Mouse (Mus musculus) hindbrain, embryonic 10.5 days (tissue): ENCODE measurements at regions not wholly inside any gene's neighbourhood (a gene's known extent, or its start where the extent isn't known, plus 50 kb on each side); places are given as distances from the start of the nearest gene placed in this dataset.
A peak's percentile ranks its signal among the peaks of the same experiment; 100 is the strongest.

Source experiments
- DNase-seq: peaks from one replicate; pipeline ENCODE4 v3.0.0-alpha.2; 2017; ENCODE audit warnings: low spot score
- H3K27ac ChIP-seq: fragments of 300-500 bp; sonication (generic); 2 replicates; pipeline ENCODE4 v1.5.1; 2016; ENCODE audit warnings: mild to moderate bottlenecking, moderate library complexity
- H3K27me3 ChIP-seq: fragments of 300-500 bp; sonication (generic); 2 replicates; pipeline ENCODE4 v1.6.1; 2016; ENCODE audit warnings: mild to moderate bottlenecking; ENCODE audit not compliant: poor library complexity, insufficient read depth, severe bottlenecking
- H3K36me3 ChIP-seq: fragments of 300-500 bp; sonication (generic); 2 replicates; pipeline ENCODE4 v1.6.1; 2016; ENCODE audit warnings: mild to moderate bottlenecking, moderate library complexity
- H3K4me1 ChIP-seq: fragments of 300-500 bp; sonication (generic); replicated peaks from 2 replicates; pipeline ENCODE4 v1.6.1; 2016; ENCODE audit warnings: mild to moderate bottlenecking
- H3K4me3 ChIP-seq: fragments of 300-500 bp; sonication (generic); 2 replicates; pipeline ENCODE4 v1.5.1; 2016; ENCODE audit warnings: mild to moderate bottlenecking, moderate library complexity
- H3K9me3 ChIP-seq: fragments of 300-500 bp; sonication (generic); 2 replicates; pipeline ENCODE4 v1.6.1; 2016; ENCODE audit warnings: mild to moderate bottlenecking, moderate library complexity
- WGBS: fragments of 180-500 bp; shearing (Covaris S2); methylation state at CpG from one replicate; pipeline ENCODE4 v1.1.7; 2016; 5-methylcytosine and 5-hydroxymethylcytosine counted together

DNA sequence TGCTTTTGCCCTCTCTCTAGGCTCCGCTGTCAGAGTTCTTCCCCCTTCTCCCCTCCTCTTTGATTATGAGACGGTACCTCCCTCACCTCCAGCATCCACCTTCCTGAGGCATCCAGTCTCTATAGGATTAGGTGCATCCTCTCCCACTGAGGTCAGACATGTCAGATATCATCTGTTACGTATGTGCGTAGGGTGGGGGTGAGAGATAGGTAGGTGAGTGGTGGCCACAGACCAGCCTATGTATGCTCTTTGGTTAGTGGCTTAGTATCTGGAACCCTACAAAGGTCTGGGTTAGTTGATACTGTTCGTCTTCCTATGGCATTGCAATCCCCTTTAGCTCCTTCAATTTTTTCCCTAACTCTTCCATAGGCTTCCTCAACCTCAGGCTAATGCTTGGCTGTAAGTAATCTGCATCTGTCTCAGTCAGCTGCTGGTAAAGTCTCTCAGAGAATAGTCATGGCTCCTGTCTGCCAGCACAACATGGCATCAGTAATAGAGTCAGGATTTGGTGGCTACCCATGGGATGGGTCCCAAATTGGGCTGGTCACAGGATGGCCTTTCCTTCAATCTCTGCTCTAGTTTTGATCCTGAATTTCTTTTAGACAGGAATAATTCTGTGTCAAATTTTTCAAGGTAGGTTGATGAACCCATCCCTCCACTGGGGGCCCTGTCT, 138.2 kb upstream of the Zic1 start:
- 69% methylated on average over 5 of the region's 5 CpGs for WGBS
- H3K27me3 ChIP-seq: no peaks in the 10 kb centered on the region
- no peak for DNase-seq
- H3K4me1 ChIP-seq: no peaks in the 10 kb centered on the region
- H3K4me3 ChIP-seq: no peak overlapping the region
- no peak overlapping the region for H3K27ac ChIP-seq
- H3K36me3 ChIP-seq: no peaks in the 10 kb centered on the region
- H3K9me3 ChIP-seq: no peaks in the 10 kb centered on the region; the same call in 1 of the 2 replicates

DNA sequence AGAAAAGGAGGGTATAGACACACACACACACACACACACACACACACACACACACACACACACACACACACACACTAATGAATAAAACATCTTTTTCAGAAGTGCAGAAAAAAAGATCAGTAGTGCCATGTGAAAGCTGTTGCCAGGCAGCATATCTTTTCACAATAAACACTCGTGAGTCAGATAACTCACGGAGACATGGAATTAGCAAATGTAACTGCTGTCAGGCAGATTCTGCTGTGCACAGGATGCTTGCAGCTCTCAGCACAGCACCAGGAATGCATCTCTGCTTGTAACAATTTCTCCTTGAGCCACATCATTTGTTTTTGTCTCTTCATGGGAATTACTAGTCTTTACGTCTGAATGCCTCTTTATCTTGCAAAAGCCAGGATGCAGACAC, 111.0 kb upstream of the Zic1 start:
- H3K9me3 ChIP-seq: no peaks in the 10 kb centered on the region
- 38% methylated on average over 3 of the region's 3 CpGs for WGBS
- DNase-seq: peak; percentile 8
- no peak overlapping the region for H3K4me3 ChIP-seq
- no peaks in the 10 kb centered on the region for H3K36me3 ChIP-seq
- H3K4me1 ChIP-seq: peaks cover 10% of the 10 kb centered on the region
- H3K27me3 ChIP-seq: no peaks in the 10 kb centered on the region
- no peak overlapping the region for H3K27ac ChIP-seq

DNA sequence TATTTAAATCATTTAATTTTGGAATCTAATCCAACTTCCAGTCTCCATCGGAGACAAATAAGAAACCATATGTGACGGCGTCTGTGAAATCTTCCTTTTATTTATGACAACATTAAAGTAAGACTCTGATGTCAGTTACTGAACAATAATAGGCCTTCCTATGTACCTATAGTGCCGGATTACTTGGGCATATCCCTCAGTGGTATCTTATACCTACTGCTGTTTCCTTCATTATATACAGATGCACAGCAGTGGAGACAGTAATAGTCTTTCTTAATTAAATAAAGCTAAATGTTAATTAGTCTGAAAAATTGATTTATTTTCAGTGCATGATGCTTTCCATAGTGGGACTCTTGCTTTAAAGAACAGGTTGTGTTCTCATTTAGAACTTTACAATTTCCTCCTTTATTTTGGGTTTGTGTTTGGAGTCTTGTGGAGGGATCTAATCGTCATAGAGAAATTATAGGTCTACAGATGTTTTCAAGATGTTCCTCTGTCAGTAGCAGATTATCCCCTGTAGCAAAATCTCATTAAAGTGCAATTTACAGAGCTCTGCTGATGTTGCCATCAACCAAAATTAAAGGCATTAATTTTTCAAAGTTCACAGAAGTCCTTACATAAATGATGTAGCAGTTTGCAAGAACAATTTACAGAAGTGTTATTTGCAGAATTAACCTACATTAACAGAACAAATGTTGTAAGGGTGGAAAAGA, 97.3 kb upstream of the Zic1 start:
- Histone ChIP-seq H3K27me3 (no peaks in the 10 kb centered on the region), H3K4me1 (no peaks in the 10 kb centered on the region), H3K27ac (no peak overlapping the region), H3K9me3 (no peaks in the 10 kb centered on the region), H3K36me3 (no peaks in the 10 kb centered on the region), H3K4me3 (no peak overlapping the region)
- WGBS: 89% methylated on average over 5 of the region's 5 CpGs
- DNase-seq: no peak

DNA sequence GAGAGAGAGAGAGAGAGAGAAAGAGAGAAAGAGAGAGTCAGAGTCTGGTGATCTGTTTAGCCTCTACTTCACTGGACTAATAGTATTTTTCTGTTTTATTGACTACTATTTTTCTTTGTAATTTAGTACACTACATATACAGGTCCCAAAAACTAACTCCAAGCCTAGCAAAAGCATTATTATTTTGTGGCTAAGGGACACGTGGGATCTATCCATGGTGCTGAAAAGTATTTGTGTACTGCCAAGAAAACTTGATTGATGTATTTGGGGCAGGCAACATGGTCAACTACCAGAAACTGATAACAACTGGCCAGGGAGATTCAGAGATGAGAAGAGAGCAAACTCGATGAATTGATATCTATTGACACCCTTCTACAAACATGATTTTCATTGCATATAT, 94.3 kb upstream of the Zic1 start:
- Histone ChIP-seq H3K9me3 (no peaks in the 10 kb centered on the region), H3K4me1 (no peaks in the 10 kb centered on the region), H3K36me3 (no peaks in the 10 kb centered on the region), H3K27me3 (no peaks in the 10 kb centered on the region), H3K4me3 (no peak overlapping the region), H3K27ac (no peak overlapping the region)
- no peak for DNase-seq
- 28% methylated on average over 2 of the region's 2 CpGs for WGBS

DNA sequence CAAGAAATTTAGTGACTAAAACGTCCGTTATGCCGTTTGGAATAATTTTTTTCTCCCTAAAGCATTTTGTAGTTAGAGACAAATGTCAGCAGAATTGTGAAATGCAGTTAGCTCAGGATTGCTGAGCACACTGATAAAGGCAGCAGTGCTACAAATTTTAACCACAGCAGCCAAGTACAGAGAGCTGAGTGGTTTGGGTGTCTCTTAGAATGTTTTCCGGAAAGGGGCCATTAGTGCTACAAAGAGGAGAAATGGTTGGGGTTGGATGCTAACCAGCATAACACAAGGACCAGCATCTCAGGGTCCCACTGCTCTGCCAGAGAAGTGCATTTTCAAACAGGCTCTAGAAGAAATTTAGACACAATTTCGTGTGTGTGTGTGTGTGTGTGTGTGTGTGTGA, 91.2 kb upstream of the Zic1 start:
- Histone ChIP-seq H3K27me3 (no peaks in the 10 kb centered on the region), H3K36me3 (no peaks in the 10 kb centered on the region), H3K9me3 (no peaks in the 10 kb centered on the region), H3K4me1 (no peaks in the 10 kb centered on the region), H3K27ac (no peak overlapping the region), H3K4me3 (no peak overlapping the region)
- no peak for DNase-seq
- WGBS: 83% methylated on average over 5 of the region's 5 CpGs

DNA sequence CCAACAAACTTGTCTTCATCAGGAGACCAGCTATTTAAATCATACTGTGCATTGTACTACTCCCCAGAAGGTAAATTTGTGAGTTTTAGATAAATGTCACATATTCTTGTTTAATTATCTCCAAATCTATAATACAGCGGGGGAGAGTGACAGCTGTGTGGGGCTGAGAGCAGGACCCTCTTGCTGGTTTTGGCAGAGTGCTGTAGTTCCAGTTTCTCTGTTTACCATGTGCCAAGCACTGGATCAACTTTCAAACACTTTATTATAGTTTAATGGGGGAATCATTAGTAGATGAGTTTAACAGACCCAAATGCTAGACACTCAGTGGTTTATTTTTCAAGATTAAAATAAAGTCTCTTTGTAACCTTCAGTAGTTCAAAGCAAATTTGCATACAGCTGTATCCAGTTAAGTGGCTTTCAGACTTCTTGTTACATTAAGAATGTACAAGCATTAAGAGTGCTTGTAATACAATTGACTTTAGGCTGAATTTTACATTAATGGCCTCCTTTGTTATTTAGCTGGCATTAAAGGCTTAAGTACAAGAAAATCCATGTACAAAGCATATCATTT, 90.7 kb upstream of the Zic1 start:
- no peak for DNase-seq
- Histone ChIP-seq H3K27ac (no peak overlapping the region), H3K27me3 (no peaks in the 10 kb centered on the region), H3K9me3 (no peaks in the 10 kb centered on the region), H3K4me3 (no peak overlapping the region), H3K36me3 (no peaks in the 10 kb centered on the region), H3K4me1 (no peaks in the 10 kb centered on the region)
- 93% methylated on average over 1 of the region's 1 CpGs for WGBS

DNA sequence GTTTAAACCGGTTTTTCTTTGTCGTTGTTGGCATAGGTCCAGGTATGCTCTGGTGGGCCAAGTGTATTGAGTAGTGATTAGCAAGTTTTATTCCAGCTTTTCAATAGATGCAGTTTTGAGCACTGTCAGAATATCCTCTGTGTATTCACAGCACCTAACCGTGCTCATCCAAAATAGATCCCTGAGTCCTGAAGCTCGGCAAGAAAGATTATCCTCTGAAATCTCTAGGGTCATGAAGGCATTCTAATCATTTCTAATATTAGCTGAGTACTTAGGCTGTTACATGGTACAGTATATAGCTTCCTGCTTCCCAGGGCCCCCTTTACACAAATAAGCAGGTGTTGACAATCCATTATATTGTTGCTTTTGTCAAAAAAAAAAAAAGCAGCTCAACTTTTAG, 73.5 kb upstream of the Zic1 start:
- Histone ChIP-seq H3K27me3 (no peaks in the 10 kb centered on the region), H3K36me3 (no peaks in the 10 kb centered on the region), H3K4me1 (no peaks in the 10 kb centered on the region), H3K9me3 (no peaks in the 10 kb centered on the region), H3K4me3 (no peak overlapping the region), H3K27ac (no peak overlapping the region)
- DNase-seq: no peak
- 85% methylated on average over 4 of the region's 4 CpGs for WGBS
